Mouse (Mus musculus) layer of hippocampus, adult 11-12 months (tissue): ENCODE measurements at regions not wholly inside any gene's neighbourhood (a gene's known extent, or its start where the extent isn't known, plus 50 kb on each side); places are given as distances from the start of the nearest gene placed in this dataset.
"Not testable (repeated sequence)": the region's sequence is repeated elsewhere in the genome, so short reads cannot be mapped to it uniquely, and the experiment has no call there.

Experiments used
- DNase-seq: peaks from one replicate; pipeline ENCODE4 v3.0.0; 2022; ENCODE audit warnings: low spot score

DNA sequence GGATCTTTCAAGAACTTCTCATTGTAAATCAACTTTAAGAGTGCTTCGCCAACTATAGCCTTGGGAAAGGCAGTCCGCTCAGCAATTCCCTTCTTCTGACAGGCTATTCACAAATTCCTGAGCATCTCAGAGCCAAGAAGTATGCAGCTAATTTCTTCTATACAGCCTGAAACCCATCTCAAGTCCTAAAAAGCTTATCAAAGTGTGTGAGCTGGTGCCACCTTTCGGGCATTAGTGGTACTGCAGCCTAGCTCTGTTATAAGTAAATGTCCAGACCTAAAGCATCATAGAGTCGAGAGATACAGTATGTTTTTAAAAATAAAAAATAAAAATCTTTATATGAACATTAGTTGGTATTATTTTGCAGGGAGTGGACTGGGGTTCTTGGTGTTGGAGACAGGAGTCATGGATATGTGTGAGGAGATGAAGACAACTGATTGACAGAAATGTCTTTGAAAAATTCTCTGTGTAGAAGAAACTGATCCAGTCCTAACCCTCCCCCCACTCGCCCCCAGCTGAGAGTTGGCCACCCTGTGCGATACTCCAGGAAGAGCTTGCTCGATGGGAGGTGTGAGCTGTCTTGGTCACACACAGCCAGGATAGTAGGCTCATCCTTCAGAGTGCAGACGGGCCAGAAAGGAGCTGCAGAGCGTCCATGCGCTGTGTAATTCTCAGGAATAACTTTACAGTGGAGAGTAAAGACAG lies 56.4 kb downstream of the Bod1 start:
- DNase-seq: peak; percentile 85

DNA sequence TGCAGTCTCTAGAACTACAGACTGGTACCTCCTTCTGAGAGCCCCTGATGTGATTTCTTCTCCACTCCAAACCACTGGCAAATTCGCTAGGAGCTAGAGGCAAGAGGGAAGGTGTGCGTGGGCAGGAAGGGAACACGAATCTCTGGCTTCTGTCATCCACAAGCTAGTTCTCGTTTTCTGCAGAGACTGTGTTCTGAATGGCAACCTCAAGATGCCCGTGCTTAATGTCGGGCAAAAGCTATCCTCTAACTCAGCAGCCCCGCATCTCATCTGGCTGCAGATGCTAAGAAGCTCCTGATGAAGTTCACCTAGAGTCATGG lies 57.3 kb downstream of the Bod1 start:
- DNase-seq: no peak

- no peak for DNase-seq
Observed at GRCm38 (mm10) chr11:31613688-31614393, 57.8 kb downstream of the Bod1 start.

DNA sequence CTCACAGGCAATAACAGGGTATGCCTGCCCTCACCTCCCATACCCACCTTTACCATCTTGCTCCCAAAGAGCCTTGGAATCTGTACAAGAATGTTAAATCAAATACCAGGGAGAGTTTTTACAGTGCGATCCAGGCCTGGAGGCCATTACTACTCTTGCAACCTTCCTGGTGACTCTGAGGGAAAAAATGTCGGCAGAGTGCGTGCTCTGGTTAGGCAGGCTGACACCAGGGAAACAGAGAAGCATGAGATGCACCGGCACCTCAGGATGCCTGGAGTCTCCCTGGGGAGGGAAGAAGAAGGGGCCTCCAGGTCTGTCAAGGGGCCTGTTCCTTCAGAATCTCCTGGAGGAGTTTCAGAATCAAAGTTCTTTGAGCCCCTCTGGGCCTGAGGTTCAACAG lies 63.2 kb downstream of the Bod1 start:
- no peak for DNase-seq

DNA sequence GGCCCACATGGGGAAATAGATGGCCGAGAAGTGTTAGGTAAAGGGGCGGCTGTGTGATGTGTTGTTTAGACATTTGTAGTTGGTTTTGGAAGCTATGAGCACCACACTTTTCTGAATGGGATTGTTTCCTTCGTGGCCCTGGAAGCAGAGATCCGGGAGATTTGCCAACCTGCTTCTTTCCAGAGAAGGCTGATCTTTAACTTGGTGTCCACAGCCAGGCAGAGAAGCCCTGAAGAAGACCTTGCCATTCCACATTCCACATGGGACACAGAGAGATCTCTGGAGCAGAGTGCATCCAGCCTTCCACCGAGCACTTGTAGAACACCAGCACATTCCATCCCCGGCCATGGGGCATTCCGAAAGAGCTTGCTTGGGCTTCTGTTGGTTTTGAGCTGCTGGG lies 70.2 kb downstream of the Bod1 start:
- no peak for DNase-seq

DNA sequence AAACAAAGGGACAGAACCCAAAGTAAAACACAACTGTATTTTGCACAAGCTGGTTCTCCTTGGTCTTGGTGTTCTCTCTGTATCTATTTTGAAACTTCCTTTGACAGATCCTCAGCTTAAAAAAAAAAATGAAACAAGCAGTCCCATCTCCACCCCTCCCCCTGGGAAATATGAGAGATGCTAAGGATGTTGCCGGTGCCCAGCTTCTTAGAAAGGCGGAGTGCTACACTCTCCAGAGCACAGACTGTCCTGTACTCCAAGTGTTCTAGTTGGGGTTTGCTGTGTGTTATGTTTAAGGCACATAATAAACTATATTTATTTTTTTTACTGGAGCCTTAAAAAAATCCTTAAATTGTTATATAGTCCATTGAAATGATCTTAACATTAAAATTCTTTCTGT lies 78.1 kb downstream of the Bod1 start:
- no peak for DNase-seq

DNA sequence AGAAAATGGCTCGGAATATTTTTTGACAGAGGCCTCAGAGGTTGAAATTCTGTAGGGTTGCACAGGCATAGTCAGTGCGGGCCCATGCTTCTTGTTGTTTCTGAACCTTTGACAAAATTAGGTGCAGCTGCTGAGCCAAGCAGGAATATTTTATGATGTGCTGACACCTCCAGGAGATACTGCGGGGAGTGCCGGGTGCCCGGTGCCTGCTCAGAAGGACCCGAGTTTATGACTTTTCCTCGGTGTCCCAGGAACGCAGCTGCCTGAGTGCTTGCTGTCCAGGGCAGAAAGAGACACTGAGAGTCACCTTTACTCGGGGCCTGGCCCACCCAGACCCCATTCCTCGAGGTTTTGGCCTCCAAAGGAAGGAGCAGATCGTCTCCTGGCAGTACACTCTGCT lies 79.6 kb downstream of the Bod1 start:
- DNase-seq: no peak

- no peak for DNase-seq
Observed at GRCm38 (mm10) chr11:31591037-31591554, 80.6 kb downstream of the Bod1 start.

- no peak for DNase-seq
Observed at GRCm38 (mm10) chr11:31574941-31575340, 96.7 kb downstream of the Bod1 start.

- DNase-seq: no peak
Observed at GRCm38 (mm10) chr11:31564742-31565510, 106.8 kb downstream of the Bod1 start.

DNA sequence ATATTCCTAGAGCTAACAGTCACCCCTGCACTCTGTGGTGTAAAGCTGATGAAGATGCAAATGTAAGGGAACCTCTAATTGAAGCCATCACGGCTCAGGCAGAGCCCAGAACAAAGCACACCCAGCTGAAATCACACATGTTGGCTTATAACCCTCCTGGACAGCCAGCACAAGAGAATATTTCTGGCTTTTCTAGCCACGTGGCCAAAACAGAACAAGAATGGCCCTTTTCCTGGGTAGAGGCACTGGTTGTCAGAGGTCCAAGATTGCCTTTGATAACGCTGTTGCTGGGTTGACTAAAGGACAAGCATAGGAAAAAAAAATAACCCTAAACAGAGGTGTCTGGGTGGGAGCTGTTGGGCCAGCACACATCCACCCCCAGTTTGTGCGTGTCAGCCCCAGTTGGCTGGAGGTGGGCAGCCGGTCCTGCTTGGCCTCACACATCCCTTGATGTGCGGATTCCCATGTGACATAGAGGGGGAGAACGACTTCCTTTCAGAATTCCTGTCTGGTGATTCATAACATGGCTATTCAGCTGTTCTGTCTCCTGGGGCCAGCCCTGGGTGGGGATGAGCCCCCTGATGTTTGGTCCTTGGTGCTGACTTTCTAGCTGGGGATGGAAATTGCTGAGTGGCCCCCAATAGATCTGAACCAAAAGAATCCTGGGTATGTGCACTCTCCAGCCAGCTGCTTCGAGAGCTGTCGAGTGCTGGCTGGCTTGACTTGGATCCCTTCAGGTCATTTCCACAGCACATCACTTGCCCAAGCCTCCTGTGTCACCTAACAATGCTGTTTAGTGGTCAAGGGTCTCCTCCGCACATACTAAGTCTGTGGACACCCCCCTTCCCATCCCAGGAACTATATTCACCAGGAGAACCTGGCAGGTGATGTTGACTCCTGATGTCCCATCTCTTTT lies 107.6 kb downstream of the Bod1 start:
- no peak for DNase-seq

- no peak for DNase-seq
Observed at GRCm38 (mm10) chr11:31562954-31563353, 108.7 kb downstream of the Bod1 start.

GRCm38 (mm10) chr11:31560775-31561174 lies 110.9 kb downstream of the Bod1 start:
- no peak for DNase-seq

- DNase-seq: no peak
Observed at GRCm38 (mm10) chr11:31555042-31555441, 116.6 kb downstream of the Bod1 start.

GRCm38 (mm10) chr11:31551614-31552271 lies 119.9 kb downstream of the Bod1 start:
- no peak for DNase-seq

- DNase-seq: no peak
Observed at GRCm38 (mm10) chr11:31550747-31551613, 120.7 kb downstream of the Bod1 start.

DNA sequence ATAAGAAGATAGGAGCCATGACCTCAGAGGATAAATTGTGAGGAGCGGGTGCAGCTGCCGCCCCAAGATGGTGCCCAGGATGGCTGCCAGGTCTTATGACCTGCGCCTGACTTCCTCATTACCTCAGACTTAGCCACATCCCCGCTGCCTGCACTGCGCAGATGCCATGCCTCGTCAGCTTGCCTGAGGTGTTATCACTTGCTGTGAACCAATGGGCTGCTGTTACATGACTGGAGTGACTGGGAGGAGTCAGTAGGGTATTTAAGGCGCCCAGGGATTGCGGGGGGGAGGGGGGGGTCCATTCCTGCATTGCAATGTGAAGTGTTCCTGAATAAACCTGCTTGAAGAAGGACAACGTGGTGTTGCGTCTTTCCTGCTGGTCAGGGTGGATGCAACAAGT lies 126.2 kb downstream of the Bod1 start:
- not testable (repeated sequence) for DNase-seq

DNA sequence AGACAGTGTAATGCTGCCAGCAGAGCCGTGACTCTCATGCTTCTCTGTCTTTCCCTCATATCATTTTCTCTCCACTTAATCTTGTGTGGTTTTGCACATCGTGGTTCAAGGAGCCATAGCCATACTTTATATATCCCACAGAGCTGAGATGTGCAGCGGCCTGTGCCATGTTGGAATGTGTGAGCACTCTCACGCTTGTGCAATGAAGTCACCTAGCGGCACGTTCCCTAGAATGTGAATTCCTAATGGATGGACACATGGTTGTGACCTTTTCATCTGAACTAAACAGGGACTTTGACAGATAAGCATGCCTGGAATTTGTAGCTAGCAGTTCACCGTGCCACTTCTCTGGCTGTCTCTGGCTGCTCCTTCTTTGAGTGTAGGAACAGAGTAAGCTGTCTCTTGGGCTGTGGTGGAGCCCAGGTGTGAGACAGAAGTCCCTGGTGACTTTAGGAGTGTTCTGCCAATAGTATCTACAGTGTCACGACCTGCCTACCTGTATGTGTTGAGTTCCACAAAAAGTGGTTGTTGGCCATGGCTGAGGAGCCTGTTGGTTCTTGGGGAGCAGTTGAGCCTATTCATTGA lies 129.0 kb downstream of the Bod1 start:
- no peak for DNase-seq

DNA sequence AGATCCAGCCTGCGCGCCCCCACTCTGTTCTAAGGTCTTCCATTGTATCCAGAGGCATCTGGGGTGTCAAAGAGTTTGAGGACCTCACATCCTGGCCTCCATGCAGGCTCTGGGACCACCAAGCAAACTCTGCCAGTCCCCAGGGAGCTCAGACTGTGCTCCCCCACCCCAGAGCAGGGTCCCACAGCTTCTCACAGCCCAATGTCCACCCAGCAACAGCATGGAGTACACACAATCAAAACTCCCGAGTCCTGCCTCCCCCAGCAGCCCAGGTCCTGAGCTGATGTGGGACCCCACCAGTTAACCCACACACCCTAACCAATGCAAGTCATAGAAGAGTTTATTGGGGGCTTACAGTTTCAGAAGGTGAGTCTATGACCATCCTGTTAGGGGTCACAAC lies 130.3 kb downstream of the Bod1 start:
- DNase-seq: no peak

GRCm38 (mm10) chr11:31540816-31541215 lies 130.9 kb downstream of the Bod1 start:
- DNase-seq: no peak
